Mouse (Mus musculus) urinary bladder, postnatal 4 days (tissue): ENCODE results near the gene A830031A19Rik.

Source experiments
- DNase-seq, 2 experiments: peaks; one replicate each; pipeline ENCODE4 v3.0.0; 2021 to 2022; ENCODE audit warnings: low spot score in 2 of 2

A830031A19Rik gene

DNA sequence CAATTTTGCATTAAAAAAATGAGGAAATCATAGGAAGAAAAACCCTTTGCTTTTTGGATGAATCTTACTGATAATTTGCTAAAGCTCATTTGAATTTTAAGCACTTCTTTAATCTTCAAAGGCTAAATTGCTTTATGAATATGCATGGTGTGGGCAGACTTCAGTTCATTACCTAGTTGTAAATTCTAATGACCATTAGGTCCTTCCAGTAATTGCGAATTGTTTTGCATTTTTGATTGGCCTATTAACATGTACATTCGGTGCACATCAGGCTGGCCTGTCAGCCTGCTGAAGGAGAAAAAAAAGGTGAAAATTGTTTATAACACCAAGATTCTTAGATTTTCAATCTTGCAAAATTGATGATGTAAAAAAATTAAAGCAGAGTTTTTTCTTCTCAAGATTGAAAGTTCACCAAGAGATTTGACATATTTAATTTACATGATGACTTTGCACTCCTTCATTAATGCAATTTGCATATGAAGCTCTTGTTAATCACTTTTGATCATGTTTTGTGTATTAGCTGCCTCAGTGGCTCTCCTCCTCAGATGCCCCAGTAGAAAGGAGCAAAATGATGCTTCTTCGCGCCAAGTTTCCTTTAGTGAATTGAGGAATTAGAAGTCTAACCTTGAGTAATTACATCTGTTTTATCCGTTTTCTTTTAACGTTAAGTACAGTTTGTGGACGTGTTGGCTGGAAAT is 21.0 kb upstream of the A830031A19Rik start:
- no peak for DNase-seq

DNA sequence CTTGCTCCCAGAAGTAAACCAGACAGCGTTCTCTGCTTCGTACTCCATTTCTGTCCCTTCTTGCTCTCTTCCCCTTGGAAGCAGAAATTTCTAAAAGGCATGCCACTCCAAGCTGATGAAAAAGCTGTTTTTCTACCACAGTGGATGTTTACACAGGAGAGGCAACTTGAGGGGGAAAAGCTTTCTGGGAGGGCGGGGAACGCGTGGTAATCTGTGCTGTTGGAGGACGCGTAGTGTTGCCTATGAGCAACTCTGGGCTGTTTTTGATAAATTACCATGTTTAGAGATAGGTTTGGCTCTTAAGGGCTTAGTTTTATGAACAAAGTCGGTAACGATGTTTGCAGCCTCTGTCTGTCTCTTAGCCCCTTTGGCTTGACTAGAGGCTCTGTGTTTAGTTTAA is 20.4 kb upstream of the A830031A19Rik start:
- DNase-seq, result no peak

DNA sequence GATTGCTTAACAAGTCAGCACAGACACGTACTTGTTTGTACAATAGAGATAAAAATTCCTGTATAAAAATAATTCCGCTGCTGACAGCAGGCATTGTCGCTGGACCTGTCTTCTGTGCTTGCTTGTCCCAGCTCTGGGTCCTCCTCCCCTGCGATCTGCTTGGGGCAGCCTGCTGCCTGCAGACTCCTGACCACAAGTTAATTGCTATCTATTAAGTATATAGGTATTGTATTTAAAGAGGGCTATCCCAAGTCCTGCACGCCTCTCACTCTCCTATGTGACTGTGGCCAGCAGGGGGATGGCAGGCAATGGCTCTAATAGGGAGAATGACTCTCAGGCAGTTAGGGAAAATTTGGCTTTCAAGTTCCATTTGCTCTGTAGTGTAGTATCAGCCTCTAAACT is 19.2 kb upstream of the A830031A19Rik start:
- no peak for DNase-seq

DNA sequence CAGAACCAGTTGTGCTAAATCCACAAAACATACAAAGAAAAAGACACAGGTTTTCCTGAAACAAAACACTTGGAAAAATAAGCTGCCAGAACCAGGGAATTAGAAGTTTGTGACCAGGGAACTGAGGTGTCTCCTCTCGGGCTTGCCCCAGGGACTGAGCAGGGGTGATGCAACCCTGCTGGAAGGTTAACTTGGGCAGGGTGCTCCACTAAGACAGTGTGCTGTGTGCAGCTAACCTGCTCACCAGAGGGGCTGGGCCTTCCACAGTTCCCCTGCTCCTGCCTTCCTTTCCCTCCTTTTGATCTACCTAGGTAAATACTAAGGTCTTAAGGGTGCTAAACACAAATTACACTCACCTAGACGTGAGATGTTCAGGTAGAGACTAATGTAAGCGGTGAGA is 17.8 kb upstream of the A830031A19Rik start:
- no peak for DNase-seq

DNA sequence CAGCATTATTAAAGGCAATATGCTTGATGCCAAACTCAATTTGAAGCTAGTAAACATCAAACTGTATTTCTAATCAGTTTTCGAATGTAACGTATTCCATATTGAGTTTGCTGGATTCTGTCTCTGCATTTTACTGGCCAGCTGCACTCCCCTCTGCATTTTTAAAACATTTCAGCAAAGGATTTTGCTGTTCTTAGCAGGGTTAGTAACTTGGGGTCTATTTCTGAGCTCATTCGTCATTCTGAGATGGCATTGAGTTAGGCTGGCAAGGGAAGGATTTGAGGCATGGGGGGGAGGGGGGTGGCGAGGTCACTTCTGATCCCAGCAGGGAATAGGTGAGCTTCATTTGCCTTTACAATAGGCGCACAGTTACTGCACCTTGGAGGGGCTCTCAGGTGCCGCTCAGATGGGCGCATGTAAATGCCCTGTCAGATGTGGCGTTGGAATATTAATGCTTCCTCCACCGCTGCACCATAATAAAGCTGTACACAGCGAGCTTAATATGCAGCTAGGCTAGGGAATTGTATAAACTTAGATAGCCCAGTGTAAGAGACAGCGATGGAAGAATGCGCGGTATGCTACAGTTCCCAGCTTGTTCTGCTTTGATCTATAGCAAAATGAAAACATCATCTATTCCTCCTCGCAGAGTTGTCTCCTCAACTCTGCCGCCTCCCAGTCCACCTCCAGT is 16.7 kb upstream of the A830031A19Rik start:
- no peak for DNase-seq

DNA sequence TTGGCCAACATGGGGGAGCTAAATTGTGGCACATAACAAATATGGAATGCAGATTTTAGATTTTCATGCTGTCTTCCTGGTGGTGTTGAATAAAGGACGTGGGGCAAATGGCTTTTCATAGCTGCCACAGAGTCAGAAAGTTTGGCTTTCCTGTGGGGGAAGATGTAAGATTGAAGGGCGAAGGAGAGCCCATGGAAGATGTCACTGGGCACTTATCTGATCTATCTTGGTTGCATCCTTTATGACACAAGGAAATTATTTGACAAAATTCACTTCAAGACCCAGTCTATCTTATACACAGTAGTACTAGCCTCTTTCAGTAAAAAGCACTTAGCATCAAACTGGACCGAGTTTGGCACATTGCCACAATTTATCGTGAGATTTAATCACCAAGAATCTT is 15.6 kb upstream of the A830031A19Rik start:
- no peak for DNase-seq

DNA sequence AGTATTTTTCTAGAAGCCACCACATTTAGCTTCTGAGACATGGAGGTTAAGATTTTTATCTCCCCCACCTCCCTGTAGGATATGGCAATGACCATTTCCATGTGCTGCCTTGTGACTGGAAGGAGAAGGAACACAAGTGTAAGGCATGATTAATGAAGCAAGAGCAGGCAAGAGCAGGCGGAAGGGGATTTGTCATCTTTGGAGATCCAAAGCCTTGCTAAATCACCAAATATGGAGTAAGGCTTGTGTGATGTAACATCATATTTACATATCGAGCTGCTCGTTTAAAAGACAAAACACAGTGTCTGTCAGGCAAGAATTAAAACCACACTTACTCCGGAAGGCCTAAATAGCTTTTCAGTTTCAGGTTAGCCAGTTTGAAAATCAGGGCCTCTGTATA is 12.2 kb upstream of the A830031A19Rik start:
- DNase-seq, result no peak

DNA sequence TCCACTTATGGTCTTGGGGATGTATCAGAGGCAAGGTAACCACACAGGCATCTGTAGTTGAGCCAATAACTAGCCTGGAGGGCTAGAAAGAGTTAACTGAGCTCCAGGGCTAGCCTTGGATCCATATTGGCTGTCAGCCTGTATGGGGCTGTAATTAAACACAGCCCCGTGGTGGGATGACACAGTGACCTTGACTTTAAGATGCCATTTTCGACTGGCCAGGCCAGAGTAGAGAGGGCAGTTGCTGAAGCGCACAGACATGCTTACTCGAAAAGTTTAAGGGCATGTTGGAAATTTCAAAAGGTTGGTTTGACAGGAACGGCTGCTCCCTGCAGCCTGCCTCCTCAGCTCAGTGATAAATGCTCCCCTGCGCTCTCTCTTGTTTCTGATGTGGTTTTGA is 11.1 kb upstream of the A830031A19Rik start:
- no peak for DNase-seq

DNA sequence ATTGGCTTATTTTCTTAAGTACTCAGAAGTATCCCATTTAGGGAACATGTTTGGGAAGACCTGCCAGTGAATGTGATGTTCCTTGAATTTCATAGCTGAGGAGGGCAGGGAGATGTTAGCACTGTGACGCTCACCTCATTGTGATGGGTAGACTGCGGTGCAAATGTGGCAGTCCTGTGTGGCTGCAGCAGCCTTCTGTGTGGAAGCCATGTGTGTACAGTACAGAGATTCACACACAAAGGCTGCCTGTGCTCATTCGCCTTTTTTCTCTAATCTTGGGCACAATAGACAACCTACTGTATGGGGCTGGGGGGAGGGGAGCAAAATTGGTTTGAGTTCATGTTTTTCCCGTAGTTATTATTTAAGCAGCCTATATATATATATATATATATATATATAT is 9.7 kb upstream of the A830031A19Rik start:
- DNase-seq, result no peak

DNA sequence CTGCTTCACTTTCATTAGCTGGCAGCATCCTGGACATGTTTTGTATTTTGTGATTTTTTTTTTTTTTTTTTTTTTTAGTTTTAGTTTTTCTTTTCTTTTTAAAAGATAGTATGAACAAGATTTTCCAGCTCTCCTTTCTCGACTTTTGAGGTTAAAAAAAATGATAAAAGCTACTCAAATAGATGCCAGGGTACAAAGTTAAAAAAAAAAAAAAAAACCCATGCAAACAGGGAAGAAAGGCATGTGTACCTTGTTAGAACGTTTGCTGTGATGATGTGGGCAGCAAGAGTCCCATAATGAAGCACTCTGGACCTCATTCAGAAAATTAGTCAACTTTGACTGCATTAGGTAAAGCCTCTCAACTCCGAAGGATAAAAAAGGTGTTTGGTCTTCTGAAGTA is 9.2 kb upstream of the A830031A19Rik start:
- no peak for DNase-seq

DNA sequence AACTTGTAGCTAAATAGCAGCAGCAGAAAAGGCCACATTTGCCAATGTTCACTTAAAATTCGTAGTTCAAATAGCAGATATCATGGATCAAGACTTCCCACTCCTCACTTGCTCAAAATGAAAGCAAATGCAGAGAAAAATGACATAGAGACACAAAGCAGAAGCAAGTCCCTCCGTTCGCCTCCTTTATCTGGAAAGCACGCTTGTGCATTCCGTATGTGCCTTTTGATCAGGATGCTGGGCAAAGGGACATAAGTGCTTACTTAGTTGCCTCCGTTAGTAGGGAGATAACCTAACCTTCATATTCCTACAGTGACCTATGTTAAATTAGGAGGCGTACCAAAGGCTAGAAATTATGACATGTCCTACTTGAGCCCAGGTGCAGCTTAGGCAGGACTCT is 8.6 kb upstream of the A830031A19Rik start:
- no peak for DNase-seq

DNA sequence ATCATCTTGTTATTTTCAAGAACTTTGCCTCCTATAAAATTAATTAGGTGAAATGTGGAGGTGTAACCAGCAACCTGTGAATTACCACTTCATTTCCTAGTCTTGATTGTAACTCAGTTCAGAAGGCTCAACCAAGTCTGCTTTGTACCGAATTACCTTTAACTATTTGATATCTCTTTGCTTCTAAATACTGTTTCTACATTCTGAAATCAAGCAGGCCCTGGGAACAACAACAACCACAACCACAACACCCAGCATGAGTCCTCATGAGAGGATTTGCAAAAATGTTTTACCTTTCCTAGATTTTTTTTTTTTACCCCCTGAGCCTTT is 8.2 kb upstream of the A830031A19Rik start:
- DNase-seq, result no peak

DNA sequence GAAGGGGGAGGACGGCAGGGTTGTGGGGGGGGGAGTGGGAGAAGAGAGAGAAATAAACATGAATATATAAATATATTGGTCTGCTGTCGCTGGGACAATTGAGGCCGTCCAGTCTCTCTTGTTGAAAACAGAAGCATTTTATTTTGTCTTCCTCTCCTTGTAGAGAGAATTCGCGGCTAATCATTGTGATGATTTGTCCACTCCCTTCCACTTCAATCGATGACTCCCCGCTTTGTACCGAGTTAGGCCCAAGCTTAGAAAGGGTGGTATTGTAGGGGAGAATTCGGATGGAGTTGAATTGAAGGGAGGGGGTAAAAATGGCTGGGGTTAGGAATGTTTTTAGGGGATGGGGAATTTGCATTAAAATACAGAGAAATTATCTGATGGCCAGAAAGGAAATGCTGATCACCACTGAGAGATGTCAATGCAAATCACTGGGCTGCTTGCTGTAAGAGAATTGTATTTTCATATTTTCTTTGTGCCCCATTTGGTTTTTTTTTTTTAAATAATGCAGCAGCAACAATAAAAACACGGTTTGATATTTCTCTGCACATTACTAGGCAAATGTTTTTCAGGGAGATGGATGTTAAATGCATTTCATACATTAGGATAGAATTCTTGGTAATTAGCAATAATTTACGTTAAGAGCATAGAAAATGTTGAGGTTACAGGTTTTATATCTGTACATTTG is 7.7 kb upstream of the A830031A19Rik start:
- DNase-seq, result no peak

DNA sequence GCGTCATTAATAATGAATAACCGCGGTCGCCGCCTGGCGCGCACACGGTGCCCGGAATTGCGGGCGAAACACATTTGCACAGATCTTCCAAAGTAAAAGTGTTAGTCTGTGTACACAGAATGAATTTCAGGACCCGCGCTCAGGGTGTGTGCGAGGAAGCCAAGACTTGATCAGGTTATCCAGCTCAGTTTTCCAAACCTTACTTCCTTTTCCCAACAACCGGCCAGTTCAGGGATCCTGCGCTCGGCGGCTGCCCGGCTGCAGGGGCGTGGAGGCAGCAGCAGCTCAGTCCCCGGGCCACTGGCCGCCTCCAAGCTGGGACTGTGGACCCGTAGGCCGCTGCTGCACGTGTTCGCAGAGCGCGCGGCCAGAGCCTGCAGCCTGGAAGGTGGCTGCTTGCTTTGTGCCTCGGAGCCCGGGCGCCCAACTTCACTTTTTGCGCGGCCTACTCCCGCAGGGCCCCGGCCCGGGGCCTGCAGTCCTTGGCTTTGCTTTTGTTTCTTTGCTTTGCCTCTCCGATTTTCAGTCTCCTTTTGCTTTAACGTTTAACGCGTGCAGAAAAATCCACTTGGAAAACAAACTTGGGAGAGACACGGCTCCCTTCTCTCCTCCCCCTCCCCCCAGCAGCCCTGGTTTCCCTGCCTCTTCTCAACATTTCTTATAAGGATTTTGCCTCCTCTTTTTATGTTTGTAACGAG is 7.0 kb upstream of the A830031A19Rik start:
- no peak for DNase-seq

DNA sequence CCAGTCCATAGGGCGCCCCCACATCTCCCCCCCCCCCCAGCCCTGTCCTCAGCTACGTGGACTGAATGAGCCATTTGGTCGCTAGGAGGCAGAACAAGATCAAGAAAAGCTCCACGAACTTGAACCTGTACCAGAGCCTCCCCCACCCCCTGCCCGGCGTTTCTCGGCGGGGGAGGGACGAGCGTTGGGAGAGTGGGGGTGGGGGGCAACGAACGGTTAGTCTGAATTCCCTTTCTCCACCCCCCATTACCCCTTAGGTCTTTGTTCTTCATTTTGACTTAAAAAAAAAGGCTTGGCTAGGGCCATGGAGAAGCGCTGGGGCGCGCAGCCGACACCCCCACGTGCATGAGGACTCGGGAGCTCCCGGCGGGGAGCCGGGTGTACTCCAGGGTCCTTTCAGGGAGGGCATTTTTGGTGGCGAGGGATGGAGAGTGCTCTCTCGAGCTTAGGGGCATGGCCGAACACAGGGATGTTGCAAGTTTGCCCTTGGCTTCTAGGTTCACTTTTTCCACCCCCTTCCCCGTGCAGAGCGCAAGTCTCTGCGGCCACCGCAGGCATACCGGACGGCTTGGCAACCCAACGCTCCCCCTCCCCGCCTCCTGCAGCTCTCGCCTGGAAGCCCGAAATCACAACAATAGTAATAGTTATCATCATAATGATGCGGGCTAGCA is 6.3 kb upstream of the A830031A19Rik start:
- no peak for DNase-seq

DNA sequence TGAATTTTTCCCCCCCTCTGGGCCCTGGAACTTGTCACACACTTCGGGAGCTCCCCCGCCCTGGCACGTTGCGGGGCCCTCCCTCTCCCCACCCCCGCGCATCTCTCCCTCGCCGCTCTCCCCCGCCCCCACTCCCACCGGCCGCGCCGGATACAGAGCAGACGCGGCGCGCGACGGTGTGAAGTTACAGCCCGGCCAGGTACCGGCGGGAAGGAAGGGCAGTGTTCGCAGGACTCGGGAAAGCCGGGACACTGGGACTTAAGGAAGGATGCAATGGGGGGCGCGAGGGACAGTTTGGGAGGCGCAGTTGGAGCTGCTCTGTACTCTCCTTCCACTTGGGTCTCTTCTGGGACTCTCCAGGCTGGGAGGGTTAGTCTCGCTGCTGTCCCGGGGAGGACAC is 5.7 kb upstream of the A830031A19Rik start:
- DNase-seq, result no peak

DNA sequence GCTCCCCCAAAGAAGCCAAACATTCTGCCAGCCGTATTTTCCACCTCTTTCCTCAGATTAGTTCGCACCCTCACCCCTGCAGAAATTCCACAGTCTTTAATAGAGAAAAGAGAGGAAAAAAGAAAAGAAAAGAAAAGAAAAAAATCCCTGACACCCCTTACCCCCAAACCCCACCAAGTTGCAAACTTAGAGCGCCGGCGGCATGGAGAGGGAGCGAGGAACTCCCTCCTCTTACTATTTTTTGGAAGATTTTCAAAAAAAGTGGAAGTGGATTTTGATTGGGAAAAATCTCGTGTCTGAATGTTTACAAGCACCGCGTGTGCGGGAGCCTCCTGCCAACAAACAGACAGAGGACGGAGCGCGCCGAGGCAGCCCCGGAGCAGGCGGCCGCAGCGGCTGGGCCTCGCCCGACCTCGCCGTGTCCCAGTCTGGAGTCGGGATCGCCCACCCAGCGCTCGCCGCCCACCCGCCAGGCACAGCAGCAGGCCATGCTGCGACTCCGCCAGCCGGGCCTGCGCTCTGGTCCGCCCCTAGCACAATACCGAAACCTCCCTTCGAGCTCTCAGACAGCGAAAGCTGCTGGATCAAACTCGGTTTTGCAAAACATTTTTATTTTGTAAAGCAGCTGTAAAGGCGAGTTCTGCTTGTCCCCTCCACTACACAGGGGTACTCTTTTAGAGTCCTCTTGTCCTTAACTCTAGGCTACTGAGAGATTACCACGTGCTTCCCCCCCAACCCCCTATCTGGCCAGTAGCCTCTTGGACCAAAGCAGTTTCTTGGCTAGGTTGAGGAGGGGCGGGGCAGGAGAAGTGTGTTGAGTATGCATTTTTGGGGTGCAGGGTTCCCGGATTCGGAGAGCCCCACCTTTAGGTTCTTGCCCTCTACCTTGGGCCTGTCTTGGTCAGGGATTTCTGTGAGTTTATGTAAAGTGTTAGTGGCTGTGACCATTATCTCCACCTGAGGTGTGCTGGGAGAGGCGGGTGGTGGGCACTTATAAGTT is 4.8 kb upstream of the A830031A19Rik start:
- DNase-seq, result peak in 1 of 2 experiments; percentile 26

DNA sequence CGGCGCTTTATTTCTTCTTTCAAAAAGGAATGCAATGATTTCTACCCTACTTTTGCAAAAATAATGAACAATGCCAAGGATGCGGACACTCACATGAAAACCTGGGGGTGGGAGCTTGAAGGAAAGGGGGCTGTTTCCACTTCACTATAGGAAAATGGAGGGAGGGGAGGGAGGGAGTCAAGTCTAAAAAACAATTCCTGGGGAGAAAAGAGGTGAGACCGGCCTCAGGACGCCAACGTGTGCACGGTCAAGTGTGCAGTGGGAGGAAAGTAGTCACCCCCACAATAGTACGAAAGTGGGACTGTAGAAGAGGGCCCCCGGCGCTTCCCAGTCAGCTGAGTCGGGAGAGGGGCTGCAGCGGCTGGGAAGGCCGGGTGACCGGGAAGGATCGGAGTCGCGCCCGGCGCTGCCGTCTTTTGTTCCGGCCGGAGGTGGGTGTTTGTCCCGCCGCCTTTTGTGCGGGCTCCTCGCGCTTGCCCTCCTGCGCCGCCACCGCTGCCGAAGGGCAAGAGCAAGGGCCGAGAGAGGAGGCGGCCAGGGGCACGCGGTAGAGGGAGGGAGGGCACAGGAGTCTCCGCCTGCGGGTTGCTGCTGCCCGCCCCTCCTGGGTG is 4.0 kb upstream of the A830031A19Rik start:
- DNase-seq, result no peak

DNA sequence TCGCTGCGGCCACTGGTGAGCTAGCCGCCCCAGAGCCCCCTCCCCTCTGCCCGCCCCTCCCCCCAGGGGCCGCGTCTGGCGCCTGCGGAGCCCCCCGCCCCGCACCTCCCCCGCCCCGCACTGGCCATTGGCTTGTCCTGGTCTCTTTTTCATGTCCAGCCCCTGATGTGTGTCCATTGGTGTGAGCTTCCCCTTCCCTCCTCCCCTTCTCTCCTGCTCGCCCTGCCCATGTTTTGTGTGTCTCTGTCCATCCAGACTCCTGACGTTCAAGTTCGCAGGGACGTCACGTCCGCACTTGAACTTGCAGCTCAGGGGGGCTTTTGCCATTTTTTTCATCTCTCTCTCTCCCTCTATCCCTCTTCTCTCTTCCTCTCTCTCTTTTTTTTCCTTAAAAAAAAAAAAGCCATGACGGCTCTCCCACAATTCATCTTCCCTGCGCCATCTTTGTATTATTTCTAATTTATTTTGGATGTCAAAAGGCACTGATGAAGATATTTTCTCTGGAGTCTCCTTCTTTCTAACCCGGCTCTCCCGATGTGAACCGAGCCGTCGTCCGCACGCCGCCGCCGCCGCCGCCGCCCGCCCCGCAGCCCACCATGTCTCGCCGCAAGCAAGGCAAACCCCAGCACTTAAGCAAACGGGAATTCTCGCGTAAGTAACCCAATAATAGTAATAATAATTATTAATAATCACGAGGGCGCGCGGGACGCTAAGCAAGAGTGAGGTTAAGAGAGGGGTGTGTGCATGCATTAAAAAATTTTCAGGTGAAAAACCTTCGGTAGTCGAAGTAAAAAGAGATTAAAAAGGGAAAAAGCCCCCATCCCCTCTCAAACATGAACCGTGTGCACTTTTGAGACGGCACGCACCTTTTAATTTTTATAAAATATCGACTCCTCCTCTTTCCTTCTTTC is 3.2 kb upstream of the A830031A19Rik start, which contains the start of gene Bcl11a:
TSS of gene Bcl11a (plus strand) at position 262 of the 911 bp plus-strand sequence.
- DNase-seq, result no peak
